Mouse (Mus musculus): Measurements from ENCODE around the gene Polk.

Polk gene

GRCm38 (mm10) chr13:96542081-96542889 is at the start of gene Polk, which contains the start of gene Col4a3bp:
Polk (minus strand) TSS chr13:96542579.
Col4a3bp (plus strand) TSS chr13:96542618.
- peak; percentile 97 for DNase-seq (ENCODE audit: low read depth)

GRCm38 (mm10) chr13:96588642-96589041 is 46.3 kb upstream of the Polk start:
- no peak for DNase-seq (ENCODE audit: low read depth)

GRCm38 (mm10) chr13:96586540-96586939 is 44.2 kb upstream of the Polk start:
- DNase-seq (ENCODE audit: low read depth): no peak

- no peak for DNase-seq (ENCODE audit: low read depth)
Observed at GRCm38 (mm10) chr13:96584201-96584600, 41.8 kb upstream of the Polk start.

- no peak for DNase-seq (ENCODE audit: low read depth)
Observed at GRCm38 (mm10) chr13:96579979-96580378, 37.6 kb upstream of the Polk start.

GRCm38 (mm10) chr13:96579104-96579503 is 36.7 kb upstream of the Polk start:
- DNase-seq (ENCODE audit: low read depth): no peak

- DNase-seq (ENCODE audit: low read depth): no peak
Observed at GRCm38 (mm10) chr13:96574170-96574569, 31.8 kb upstream of the Polk start.

- DNase-seq (ENCODE audit: low read depth): no peak
Observed at GRCm38 (mm10) chr13:96571016-96571361, 28.6 kb upstream of the Polk start.

GRCm38 (mm10) chr13:96570313-96571015 is 28.1 kb upstream of the Polk start:
- DNase-seq (ENCODE audit: low read depth): no peak

GRCm38 (mm10) chr13:96567977-96568376 is 25.6 kb upstream of the Polk start:
- no peak for DNase-seq (ENCODE audit: low read depth)

- no peak for DNase-seq (ENCODE audit: low read depth)
Observed at GRCm38 (mm10) chr13:96555099-96555498, 12.7 kb upstream of the Polk start.

GRCm38 (mm10) chr13:96547941-96548340 is 5.6 kb upstream of the Polk start:
- no peak for DNase-seq (ENCODE audit: low read depth)

- no peak for DNase-seq (ENCODE audit: low read depth)
Observed at GRCm38 (mm10) chr13:96547250-96547649, 4.9 kb upstream of the Polk start.

GRCm38 (mm10) chr13:96544506-96544905 is 2.1 kb upstream of the Polk start:
- DNase-seq (ENCODE audit: low read depth): peak; percentile 40

- no peak for DNase-seq (ENCODE audit: low read depth)
Observed at GRCm38 (mm10) chr13:96542901-96543891, 817 bp upstream of the Polk start.

GRCm38 (mm10) chr13:96541381-96541780 is 998 bp downstream of the Polk start:
- DNase-seq (ENCODE audit: low read depth): no peak

GRCm38 (mm10) chr13:96538103-96538502 is 4.3 kb downstream of the Polk start:
- DNase-seq (ENCODE audit: low read depth): no peak

- no peak for DNase-seq (ENCODE audit: low read depth)
Observed at GRCm38 (mm10) chr13:96536821-96537572, 5.4 kb downstream of the Polk start.

GRCm38 (mm10) chr13:96533742-96534141 is 8.6 kb downstream of the Polk start:
- DNase-seq (ENCODE audit: low read depth): no peak

- no peak for DNase-seq (ENCODE audit: low read depth)
Observed at GRCm38 (mm10) chr13:96532176-96532575, 10.2 kb downstream of the Polk start.

GRCm38 (mm10) chr13:96530064-96530463 is 12.3 kb downstream of the Polk start:
- DNase-seq (ENCODE audit: low read depth): no peak
